Mouse (Mus musculus): ENCODE measurements around the gene Aqp9.
A peak's percentile ranks its signal among the peaks of the same experiment; 100 is the strongest.

Gene Aqp9

GRCm38 (mm10) chr9:71168511-71168910, at the start of gene Aqp9:
Gene Aqp9 (minus strand): TSS chr9:71168682.
- DNase-seq (ENCODE audit: low spot score in 2 of 2) = no peak

DNA sequence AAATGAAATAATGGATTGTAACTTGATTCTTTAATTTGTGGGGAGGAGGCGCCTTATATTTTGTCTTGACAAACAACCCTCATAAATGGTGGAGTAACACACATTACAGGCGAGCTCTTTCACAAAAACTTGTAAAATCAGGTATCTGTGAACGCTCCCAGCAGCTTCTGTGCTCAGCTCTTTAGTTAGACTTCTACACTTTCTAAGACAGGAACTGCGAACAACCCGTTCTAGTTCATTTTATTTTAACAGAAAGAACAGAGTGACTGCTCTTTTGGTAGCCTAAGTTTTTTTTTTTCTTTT, 49.3 kb upstream of the Aqp9 start:
- DNase-seq (ENCODE audit: low spot score in 2 of 2) = no peak

DNA sequence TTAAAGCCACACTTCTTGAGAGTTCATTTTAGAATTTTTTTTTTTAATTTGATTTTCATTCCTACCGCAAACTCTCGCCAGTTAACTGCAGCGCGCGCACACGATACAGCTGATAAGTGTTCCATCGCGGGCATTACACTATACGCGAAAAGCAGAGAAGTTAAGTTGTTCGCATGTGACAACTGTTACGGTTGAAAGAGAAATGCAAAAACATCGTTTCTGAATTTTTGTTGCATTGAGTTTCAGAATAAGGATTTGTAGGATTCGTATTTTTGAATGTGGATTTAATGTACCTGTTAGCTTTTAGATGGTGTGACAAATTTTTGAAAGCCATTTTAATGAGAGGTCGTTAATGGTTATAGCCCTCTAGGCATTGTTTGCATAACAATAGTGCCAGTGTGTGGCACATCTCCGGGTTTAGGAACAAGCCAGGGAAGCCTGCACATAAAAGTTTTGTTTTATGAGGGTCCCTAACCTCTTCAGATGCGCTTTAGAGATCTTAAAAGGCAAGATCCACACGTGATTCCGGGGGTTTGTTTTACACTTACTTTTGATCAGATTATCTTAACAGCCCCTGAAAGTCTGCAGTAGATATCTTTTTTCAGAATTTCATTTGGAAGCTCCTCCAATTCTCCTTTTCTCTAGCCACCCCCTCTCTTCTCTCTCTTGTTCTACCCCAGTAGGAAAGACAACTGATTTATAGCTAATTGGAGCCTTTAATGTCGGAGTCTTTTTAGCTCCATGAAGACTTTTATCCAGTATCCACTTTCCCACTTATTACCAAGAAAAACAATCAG, 48.7 kb upstream of the Aqp9 start:
- no peak for DNase-seq (ENCODE audit: low spot score in 2 of 2)

GRCm38 (mm10) chr9:71216036-71216995, 47.8 kb upstream of the Aqp9 start:
- DNase-seq (ENCODE audit: low spot score in 2 of 2) = no peak

DNA sequence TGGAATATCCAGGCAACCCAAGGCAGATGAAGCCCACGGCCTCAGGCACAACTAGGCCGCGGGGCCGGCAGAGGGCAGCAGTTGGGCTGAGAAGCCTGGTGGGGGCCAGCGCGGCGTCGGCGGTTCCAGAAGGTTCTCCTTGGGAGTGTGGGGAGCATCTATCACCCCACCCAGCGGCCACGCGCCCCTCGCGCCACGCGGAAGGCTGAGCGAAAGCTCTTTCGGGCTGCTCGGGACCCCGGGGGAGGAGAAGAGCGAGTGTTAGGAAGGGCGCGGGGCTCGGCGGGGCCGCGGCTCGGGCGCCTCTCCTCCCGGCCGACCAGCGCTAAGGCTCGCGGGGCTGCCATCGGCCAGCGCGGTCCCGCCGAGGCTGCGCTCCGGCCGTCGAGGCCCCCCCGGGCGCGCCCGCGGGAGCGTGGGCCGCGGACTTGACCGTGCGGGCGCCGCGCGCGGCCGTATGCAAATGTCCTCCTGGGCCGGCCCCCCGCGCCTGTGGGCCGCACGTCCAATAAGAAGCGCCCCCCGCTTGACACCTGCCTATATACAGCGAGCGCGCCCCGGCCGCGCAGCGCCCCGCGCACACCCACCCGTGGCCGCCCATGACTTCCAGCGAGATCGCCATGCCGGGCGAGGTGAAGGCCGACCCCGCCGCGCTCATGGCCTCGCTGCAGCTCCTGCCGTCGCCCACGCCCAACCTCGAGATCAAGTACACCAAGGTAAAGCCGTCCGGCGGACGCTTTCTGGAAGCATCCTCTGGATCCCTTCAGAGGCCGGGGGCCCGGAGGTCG, 47.0 kb upstream of the Aqp9 start, which contains the start of gene Aldh1a2:
TSS of gene Aldh1a2 (plus strand) at position 542 of the 788 bp plus-strand sequence.
- peak; percentile 18 to 26 for DNase-seq (ENCODE audit: low spot score in 2 of 2)

DNA sequence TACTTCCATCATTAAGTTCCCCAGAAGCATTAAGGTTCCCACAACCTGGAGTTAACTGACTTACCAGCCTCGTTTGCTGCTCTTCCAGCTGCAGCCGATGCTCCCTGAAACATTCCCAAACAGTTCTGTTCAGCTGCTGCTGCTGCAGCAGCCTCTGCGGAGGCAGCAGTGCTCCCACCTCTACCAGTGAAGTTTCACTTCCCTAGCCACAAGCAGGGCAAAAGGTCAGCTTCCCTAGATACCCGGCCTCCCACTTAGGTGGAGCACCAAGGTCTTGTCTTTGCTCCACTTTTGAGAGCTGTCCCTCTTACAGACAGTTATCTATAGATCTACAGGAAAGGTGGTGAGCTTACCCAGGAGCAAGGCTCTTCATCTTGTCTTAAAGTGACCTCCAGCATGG, 45.2 kb upstream of the Aqp9 start:
- peak; percentile 42 to 46 for DNase-seq (ENCODE audit: low spot score in 2 of 2)

GRCm38 (mm10) chr9:71210870-71211269, 42.4 kb upstream of the Aqp9 start:
- no peak for DNase-seq (ENCODE audit: low spot score in 2 of 2)

DNA sequence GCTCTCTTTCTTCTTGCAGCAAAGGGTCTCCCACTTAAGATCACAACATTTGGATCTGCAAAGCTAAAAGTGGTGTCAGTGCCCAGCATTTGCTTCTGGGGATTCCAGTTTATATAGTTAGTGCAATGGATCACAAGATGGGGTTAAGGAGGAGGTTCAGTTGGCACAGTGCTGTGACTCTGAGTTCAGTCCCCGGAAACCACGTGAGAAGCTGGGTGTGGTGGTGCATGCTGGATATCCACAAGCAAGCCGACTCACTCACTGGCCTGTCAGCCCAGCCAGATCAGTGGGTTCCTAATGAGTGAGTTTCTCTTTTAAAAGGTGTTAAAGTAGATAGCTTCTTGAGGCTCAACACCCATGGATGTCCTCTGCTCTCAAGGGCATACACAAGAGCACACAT, 40.8 kb upstream of the Aqp9 start:
- DNase-seq (ENCODE audit: low spot score in 2 of 2) = no peak

- no peak for DNase-seq (ENCODE audit: low spot score in 2 of 2)
Observed at GRCm38 (mm10) chr9:71202265-71202664, 33.8 kb upstream of the Aqp9 start.

GRCm38 (mm10) chr9:71198826-71199225, 30.3 kb upstream of the Aqp9 start:
- DNase-seq (ENCODE audit: low spot score in 2 of 2) = no peak

DNA sequence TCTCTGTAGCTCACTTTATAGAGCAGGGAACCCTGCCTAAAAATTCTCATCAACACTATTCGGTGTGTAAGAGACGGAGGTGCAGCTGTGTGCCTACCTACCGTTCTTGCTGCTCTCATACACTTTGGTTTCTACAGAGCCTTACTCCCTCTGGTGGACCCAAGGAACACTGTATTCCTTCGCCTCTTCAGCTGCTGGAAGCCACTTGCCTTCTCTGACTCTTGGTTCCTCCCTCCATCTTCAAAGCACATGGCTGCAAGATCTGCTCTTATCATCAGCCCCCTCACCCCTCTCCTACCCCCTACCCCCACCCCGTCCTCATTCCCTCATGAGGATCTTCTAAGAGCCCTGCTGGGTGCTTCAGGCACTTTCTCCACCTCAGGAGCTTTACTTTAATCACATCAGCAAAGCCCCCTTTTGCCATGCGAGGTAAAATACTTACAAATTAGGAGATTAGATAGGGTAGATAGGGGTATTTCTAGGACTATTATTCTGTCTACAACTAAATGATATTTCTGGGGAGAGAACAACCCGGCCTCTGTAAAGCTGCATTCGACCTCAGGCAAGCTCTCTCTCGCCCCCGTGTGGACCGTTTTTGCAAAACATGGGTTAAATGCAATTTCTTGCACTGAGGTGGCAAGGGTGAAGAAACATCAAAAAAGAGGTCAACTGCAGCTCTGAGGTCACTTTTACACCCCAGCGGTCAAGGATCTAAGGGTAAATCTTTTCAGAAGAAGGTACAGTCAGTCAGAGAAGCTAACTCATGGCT, 20.3 kb upstream of the Aqp9 start:
- peak; percentile 48 to 59 for DNase-seq (ENCODE audit: low spot score in 2 of 2)

DNA sequence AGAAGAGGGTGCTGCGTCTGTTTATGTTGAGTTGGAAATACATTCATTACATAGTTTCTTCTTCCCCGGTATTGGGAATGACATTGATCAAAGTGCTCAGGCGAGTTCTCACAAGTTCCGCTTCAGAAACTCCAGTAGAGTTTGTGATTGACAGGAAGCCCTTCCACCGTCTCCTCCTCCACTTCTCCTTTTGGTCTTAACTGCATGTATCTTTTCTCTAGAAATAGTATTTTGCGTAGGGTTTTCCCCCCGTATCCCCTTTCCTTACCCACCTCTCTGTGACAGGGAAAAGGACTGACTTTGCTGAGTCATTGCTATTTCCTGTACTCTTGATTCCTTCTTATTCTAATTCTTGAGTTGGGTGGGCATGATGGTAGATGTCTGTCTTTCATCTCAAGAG, 18.9 kb upstream of the Aqp9 start:
- DNase-seq (ENCODE audit: low spot score in 2 of 2) = no peak

GRCm38 (mm10) chr9:71185823-71186222, 17.3 kb upstream of the Aqp9 start:
- no peak for DNase-seq (ENCODE audit: low spot score in 2 of 2)

DNA sequence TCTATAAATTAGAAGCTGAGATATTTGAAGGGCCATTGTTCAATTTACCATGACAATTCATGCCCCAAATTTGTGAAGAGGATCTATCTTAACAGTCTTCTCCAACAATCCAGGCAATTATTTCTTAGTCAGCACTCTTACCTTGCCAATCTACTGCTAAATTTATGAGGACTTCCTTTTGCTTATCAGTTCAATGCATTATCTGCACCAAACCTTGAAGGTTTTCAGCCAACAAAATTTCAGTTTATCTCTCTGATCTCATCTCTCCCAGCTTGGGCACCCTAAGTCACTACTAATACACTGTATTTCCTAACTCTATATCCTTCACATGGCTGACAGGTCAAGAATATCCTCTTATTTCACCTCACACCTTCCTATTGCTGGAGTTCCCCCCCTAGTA, 16.8 kb upstream of the Aqp9 start:
- DNase-seq (ENCODE audit: low spot score in 2 of 2) = no peak

DNA sequence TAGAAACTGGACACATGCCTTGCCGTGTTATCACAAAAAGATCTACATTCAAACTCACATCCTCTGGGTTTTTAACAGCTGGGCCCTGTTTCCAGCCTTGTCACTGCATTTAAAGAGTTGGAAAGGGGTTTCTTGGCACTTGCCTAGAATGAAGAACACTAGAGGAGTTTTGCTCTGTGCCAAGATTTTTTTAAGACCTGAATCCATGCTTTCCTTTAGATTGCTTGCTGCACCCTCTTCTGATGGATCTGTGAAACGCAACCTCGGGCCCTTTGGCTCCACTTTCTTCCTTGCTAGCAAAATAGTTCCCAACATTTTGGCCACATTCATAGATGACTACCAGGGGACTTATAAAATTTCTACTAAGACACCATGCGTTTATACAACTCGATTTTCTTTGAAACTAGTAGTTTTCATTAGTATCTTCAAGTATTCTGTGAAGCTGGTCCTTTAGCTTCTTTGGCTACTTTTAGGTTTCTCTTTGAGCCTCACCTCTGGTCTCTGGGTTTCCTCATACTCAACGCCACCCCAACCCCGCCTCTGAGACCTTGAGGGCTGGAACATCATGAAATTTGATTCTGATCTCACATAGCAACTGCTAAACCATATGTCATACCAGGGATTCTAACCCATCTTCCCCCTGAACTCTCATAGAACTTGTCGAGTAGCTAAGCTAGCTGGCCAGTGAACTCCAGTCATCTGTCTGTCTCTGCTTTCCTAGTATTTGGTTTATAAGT, 11.7 kb upstream of the Aqp9 start:
- DNase-seq (ENCODE audit: low spot score in 2 of 2) = no peak

GRCm38 (mm10) chr9:71179276-71179896, 10.9 kb upstream of the Aqp9 start:
- DNase-seq (ENCODE audit: low spot score in 2 of 2) = no peak

GRCm38 (mm10) chr9:71175686-71176085, 7.2 kb upstream of the Aqp9 start:
- no peak for DNase-seq (ENCODE audit: low spot score in 2 of 2)

- DNase-seq (ENCODE audit: low spot score in 2 of 2) = no peak
Observed at GRCm38 (mm10) chr9:71174316-71174975, 6.0 kb upstream of the Aqp9 start.

DNA sequence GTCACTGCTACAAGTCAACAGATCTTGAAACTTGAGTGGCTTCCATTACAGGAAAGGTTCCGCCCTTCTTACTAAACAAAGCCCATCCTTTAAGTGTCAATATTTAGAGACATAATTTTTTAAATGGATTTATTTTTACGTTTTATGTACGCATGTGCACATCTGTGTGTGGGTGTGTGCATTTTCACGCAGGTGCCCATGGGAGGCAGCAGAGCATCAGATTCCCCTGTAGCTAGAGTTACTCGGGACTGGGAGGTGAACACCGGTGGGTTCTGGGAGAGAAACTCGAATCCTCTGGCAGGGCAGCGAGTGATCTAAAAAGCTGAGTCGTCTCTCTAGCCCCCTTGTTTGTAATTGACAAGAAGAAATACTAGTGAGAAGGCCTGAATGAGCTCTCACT, 5.1 kb upstream of the Aqp9 start:
- DNase-seq (ENCODE audit: low spot score in 2 of 2) = no peak
